Mouse (Mus musculus) kidney, adult 11 months (tissue): ENCODE results near the gene Usp10.

Experiments
- DNase-seq: peaks from one replicate; pipeline ENCODE4 v3.0.0; 2022

Usp10 gene

GRCm38 (mm10) chr8:119916237-119916892 lies 6.2 kb downstream of the Usp10 start:
- no peak for DNase-seq

- no peak for DNase-seq
Measured at GRCm38 (mm10) chr8:119917415-119917814, 7.3 kb downstream of the Usp10 start.

- DNase-seq: no peak
Measured at GRCm38 (mm10) chr8:119918155-119918567, 8.0 kb downstream of the Usp10 start.

- no peak for DNase-seq
Measured at GRCm38 (mm10) chr8:119923259-119923658, 13.1 kb downstream of the Usp10 start.

- DNase-seq: no peak
Measured at GRCm38 (mm10) chr8:119925428-119925827, 15.3 kb downstream of the Usp10 start.

- peak; percentile 40 for DNase-seq
Measured at GRCm38 (mm10) chr8:119926474-119926873, 16.3 kb downstream of the Usp10 start.

- DNase-seq: no peak
Measured at GRCm38 (mm10) chr8:119927422-119928092, 17.4 kb downstream of the Usp10 start.

GRCm38 (mm10) chr8:119931317-119931716 lies 21.2 kb downstream of the Usp10 start:
- no peak for DNase-seq

- DNase-seq: peak; percentile 51
Measured at GRCm38 (mm10) chr8:119933681-119934080, 23.5 kb downstream of the Usp10 start.

- DNase-seq: peak; percentile 53
Measured at GRCm38 (mm10) chr8:119935541-119935940, 25.4 kb downstream of the Usp10 start.

- DNase-seq: no peak
Measured at GRCm38 (mm10) chr8:119938481-119938880, 28.3 kb downstream of the Usp10 start.

- DNase-seq: no peak
Measured at GRCm38 (mm10) chr8:119939336-119939735, 29.2 kb downstream of the Usp10 start.

- DNase-seq: no peak
Measured at GRCm38 (mm10) chr8:119941471-119941870, 31.3 kb downstream of the Usp10 start.

- no peak for DNase-seq
Measured at GRCm38 (mm10) chr8:119943616-119944015, 33.5 kb downstream of the Usp10 start.

GRCm38 (mm10) chr8:119944096-119944811 lies 34.1 kb downstream of the Usp10 start:
- DNase-seq: peak; percentile 84

GRCm38 (mm10) chr8:119946326-119946865 lies 36.2 kb downstream of the Usp10 start:
- DNase-seq: no peak

- DNase-seq: no peak
Measured at GRCm38 (mm10) chr8:119947653-119948052, 37.5 kb downstream of the Usp10 start.

GRCm38 (mm10) chr8:119948340-119948739 lies 38.2 kb downstream of the Usp10 start:
- DNase-seq: no peak

- no peak for DNase-seq
Measured at GRCm38 (mm10) chr8:119952282-119952681, 42.1 kb downstream of the Usp10 start.

- DNase-seq: no peak
Measured at GRCm38 (mm10) chr8:119952747-119953146, 42.6 kb downstream of the Usp10 start.

- DNase-seq: no peak
Measured at GRCm38 (mm10) chr8:119955333-119955732, 45.2 kb downstream of the Usp10 start.

GRCm38 (mm10) chr8:119958076-119958475 lies 47.9 kb downstream of the Usp10 start:
- DNase-seq: peak; percentile 68

- DNase-seq: no peak
Measured at GRCm38 (mm10) chr8:119960531-119961104, 50.5 kb downstream of the Usp10 start.
